Mouse (Mus musculus) layer of hippocampus, adult 11-12 months (tissue): ENCODE results near the gene Chsy1.
"Not testable (repeated sequence)": the region's sequence is repeated elsewhere in the genome, so short reads cannot be mapped to it uniquely, and the experiment has no call there.

Experiments
- DNase-seq: peaks from one replicate; pipeline ENCODE4 v3.0.0; 2022; ENCODE audit warnings: low spot score

Gene Chsy1

GRCm38 (mm10) chr7:66178101-66178500, 68.8 kb downstream of the Chsy1 start:
- no peak for DNase-seq

GRCm38 (mm10) chr7:66179120-66179581, 69.8 kb downstream of the Chsy1 start:
- peak; percentile 62 for DNase-seq

- no peak for DNase-seq
Measured at GRCm38 (mm10) chr7:66179711-66180110, 70.4 kb downstream of the Chsy1 start.

- DNase-seq, result no peak
Measured at GRCm38 (mm10) chr7:66180260-66180659, 70.9 kb downstream of the Chsy1 start.

- DNase-seq, result no peak
Measured at GRCm38 (mm10) chr7:66180711-66181365, 71.5 kb downstream of the Chsy1 start.

- DNase-seq, result no peak
Measured at GRCm38 (mm10) chr7:66182075-66182715, 72.9 kb downstream of the Chsy1 start.

GRCm38 (mm10) chr7:66183404-66183803, 74.1 kb downstream of the Chsy1 start:
- no peak for DNase-seq

GRCm38 (mm10) chr7:66184026-66184425, 74.7 kb downstream of the Chsy1 start:
- no peak for DNase-seq

- DNase-seq, result no peak
Measured at GRCm38 (mm10) chr7:66185370-66185769, 76.1 kb downstream of the Chsy1 start.

- no peak for DNase-seq
Measured at GRCm38 (mm10) chr7:66187581-66188231, 78.4 kb downstream of the Chsy1 start.

- not testable (repeated sequence) for DNase-seq
Measured at GRCm38 (mm10) chr7:66190385-66190784, 81.1 kb downstream of the Chsy1 start.

GRCm38 (mm10) chr7:66194511-66194910, 85.2 kb downstream of the Chsy1 start:
- no peak for DNase-seq

- DNase-seq, result no peak
Measured at GRCm38 (mm10) chr7:66195881-66196280, 86.6 kb downstream of the Chsy1 start.

- DNase-seq, result no peak
Measured at GRCm38 (mm10) chr7:66196609-66197445, 87.5 kb downstream of the Chsy1 start.

GRCm38 (mm10) chr7:66198416-66198815, 89.1 kb downstream of the Chsy1 start:
- DNase-seq, result no peak

- DNase-seq, result peak; percentile 42
Measured at GRCm38 (mm10) chr7:66199391-66199831, 90.1 kb downstream of the Chsy1 start.

GRCm38 (mm10) chr7:66200383-66200782, 91.1 kb downstream of the Chsy1 start:
- no peak for DNase-seq

GRCm38 (mm10) chr7:66200791-66201450, 91.6 kb downstream of the Chsy1 start:
- DNase-seq, result no peak

- no peak for DNase-seq
Measured at GRCm38 (mm10) chr7:66201657-66202056, 92.3 kb downstream of the Chsy1 start.

GRCm38 (mm10) chr7:66209920-66210319, 100.6 kb downstream of the Chsy1 start:
- no peak for DNase-seq

GRCm38 (mm10) chr7:66212887-66213286, 103.6 kb downstream of the Chsy1 start:
- DNase-seq, result no peak

- DNase-seq, result no peak
Measured at GRCm38 (mm10) chr7:66214477-66214876, 105.2 kb downstream of the Chsy1 start.
